Mouse (Mus musculus) CH12.LX (cell line): ENCODE data around the gene Ep400. TPM values are rescaled to one million over a fixed set of nuclear protein-coding genes. Genes with fewer than 3 reads are reported as not detected.

Experiments used
- DNase-seq: peaks from one replicate; pipeline ENCODE4 v3.0.0-alpha.2; 2013; ENCODE audit errors: extremely low read depth
- H3K27ac ChIP-seq: 2 replicates; pipeline ENCODE4 v1.5.1; 2012; ENCODE audit warnings: low read depth, mild to moderate bottlenecking, control low read depth, moderate library complexity; ENCODE audit not compliant: insufficient read depth
- H3K27me3 ChIP-seq: replicated peaks from 2 replicates; pipeline ENCODE3; 2012; ENCODE audit warnings: inconsistent platforms
- H3K36me3 ChIP-seq, 2 experiments: replicated peaks in 1 of 2; 2 replicates each; pipeline versions ENCODE3 to v1.6.1; 2012; ENCODE audit warnings: inconsistent platforms in 1 of 2, low read length in 1 of 2, mild to moderate bottlenecking in 1 of 2, mixed read lengths in 1 of 2, moderate library complexity in 1 of 2; ENCODE audit not compliant: control insufficient read depth in 1 of 2, insufficient read depth in 1 of 2
- H3K4me1 ChIP-seq, 2 experiments: 2 replicates each; pipeline ENCODE4 v1.6.1; 2012; ENCODE audit warnings: inconsistent platforms in 1 of 2, moderate library complexity in 1 of 2; ENCODE audit not compliant: insufficient read depth in 2 of 2, control insufficient read depth in 1 of 2
- H3K4me2 ChIP-seq: 2 replicates; pipeline ENCODE4 v1.6.1; 2012; ENCODE audit warnings: low read depth, mild to moderate bottlenecking, control low read depth; ENCODE audit not compliant: poor library complexity, insufficient read depth, severe bottlenecking
- H3K4me3 ChIP-seq, 3 experiments: fragments of 150-350 bp in 1 of 3; sonication (generic) in 1 of 3; replicated peaks in 1 of 3; 2 replicates each; pipeline versions ENCODE3 to v1.5.1; 2011 to 2012; ENCODE audit warnings: low read depth in 2 of 3, low read length in 2 of 3, mild to moderate bottlenecking in 2 of 3, moderate library complexity in 2 of 3, control low read depth in 1 of 3, improper control_type of control experiment in 1 of 3, inconsistent platforms in 1 of 3, mixed read lengths in 1 of 3; ENCODE audit not compliant: poor library complexity in 1 of 3
- H3K79me2 ChIP-seq: replicated peaks from 2 replicates; pipeline ENCODE4 v1.6.1; 2012; ENCODE audit warnings: mild to moderate bottlenecking, moderate library complexity; ENCODE audit not compliant: control insufficient read depth, poor library complexity, insufficient read depth, severe bottlenecking; ENCODE audit errors: extremely low read depth
- H3K9ac ChIP-seq: 2 replicates; pipeline ENCODE4 v1.6.1; 2012; ENCODE audit warnings: low read depth, mild to moderate bottlenecking, control low read depth, moderate library complexity; ENCODE audit not compliant: insufficient read depth
- H3K9me3 ChIP-seq: replicated peaks from 2 replicates; pipeline ENCODE3; 2012; ENCODE audit warnings: low read length, inconsistent platforms, mixed read lengths
- BHLHE40 ChIP-seq: IDR thresholded peaks from 2 replicates; pipeline ENCODE4 v1.6.1; 2011; ENCODE audit warnings: mild to moderate bottlenecking, low read depth, low read length, improper control_type of control experiment
- CHD1 ChIP-seq: IDR thresholded peaks from 2 replicates; pipeline ENCODE4 v1.6.1; 2012; ENCODE audit warnings: low read depth, low read length, improper control_type of control experiment, inconsistent platforms
- CHD2 ChIP-seq: IDR thresholded peaks from 2 replicates; pipeline ENCODE4 v1.6.1; 2011; ENCODE audit warnings: low read length, improper control_type of control experiment
- CTCF ChIP-seq, 2 experiments: IDR thresholded peaks in 1 of 2; conservative IDR thresholded peaks in 1 of 2; 2 replicates each; pipeline ENCODE4 v1.5.1; 2011 to 2012; ENCODE audit warnings: low read depth in 2 of 2, low read length in 2 of 2, improper control_type of control experiment in 1 of 2, inconsistent platforms in 1 of 2, mild to moderate bottlenecking in 1 of 2, moderate library complexity in 1 of 2
- E2F4 ChIP-seq: IDR thresholded peaks from 2 replicates; pipeline ENCODE4 v1.6.1; 2011; ENCODE audit warnings: low read depth, low read length, improper control_type of control experiment; ENCODE audit not compliant: insufficient replicate concordance
- EP300 ChIP-seq: IDR thresholded peaks from 2 replicates; pipeline ENCODE4 v1.6.1; 2011; ENCODE audit warnings: low read length, improper control_type of control experiment
- ETS1 ChIP-seq: conservative IDR thresholded peaks from 2 replicates; pipeline ENCODE4 v1.6.1; 2012; ENCODE audit warnings: low read depth, mild to moderate bottlenecking, inconsistent platforms, low read length, improper control_type of control experiment, moderate library complexity
- GABPA ChIP-seq: IDR thresholded peaks from 2 replicates; pipeline ENCODE4 v1.6.1; 2012; ENCODE audit warnings: low read depth, low read length, improper control_type of control experiment, inconsistent platforms; ENCODE audit not compliant: insufficient replicate concordance
- HCFC1 ChIP-seq: IDR thresholded peaks from 2 replicates; pipeline ENCODE4 v1.6.1; 2012; ENCODE audit warnings: low read depth, mild to moderate bottlenecking, inconsistent platforms, low read length, improper control_type of control experiment
- IRF4 ChIP-seq: IDR thresholded peaks from 2 replicates; pipeline ENCODE4 v1.6.1; 2014; ENCODE audit warnings: low read depth, mild to moderate bottlenecking, inconsistent platforms, low read length, improper control_type of control experiment
- JUN ChIP-seq: IDR thresholded peaks from 2 replicates; pipeline ENCODE4 v1.6.1; 2011; ENCODE audit warnings: low read depth, mild to moderate bottlenecking, low read length, improper control_type of control experiment, moderate library complexity; ENCODE audit not compliant: insufficient read depth
- KAT2A ChIP-seq: IDR thresholded peaks from 2 replicates; pipeline ENCODE4 v1.6.1; 2012; ENCODE audit warnings: low read length, improper control_type of control experiment, inconsistent platforms; ENCODE audit not compliant: insufficient replicate concordance
- MAFK ChIP-seq: IDR thresholded peaks from 2 replicates; pipeline ENCODE4 v1.6.1; 2011; ENCODE audit warnings: low read length, improper control_type of control experiment; ENCODE audit not compliant: insufficient replicate concordance
- MAX ChIP-seq: IDR thresholded peaks from 2 replicates; pipeline ENCODE4 v1.6.1; 2011; ENCODE audit warnings: low read length, improper control_type of control experiment
- MAZ ChIP-seq: IDR thresholded peaks from 2 replicates; pipeline ENCODE4 v1.6.1; 2012; ENCODE audit warnings: low read depth, mild to moderate bottlenecking, inconsistent platforms, low read length, improper control_type of control experiment, moderate library complexity
- MEF2A ChIP-seq: IDR thresholded peaks from 2 replicates; pipeline ENCODE4 v1.6.1; 2014; ENCODE audit warnings: low read depth, mild to moderate bottlenecking, inconsistent platforms, low read length, improper control_type of control experiment, borderline replicate concordance
- MXI1 ChIP-seq: IDR thresholded peaks from 2 replicates; pipeline ENCODE4 v1.6.1; 2011; ENCODE audit warnings: mild to moderate bottlenecking, low read depth, low read length, improper control_type of control experiment
- MYC ChIP-seq: IDR thresholded peaks from 2 replicates; pipeline ENCODE4 v1.6.1; 2011; ENCODE audit warnings: low read depth, mild to moderate bottlenecking, improper control_type of control experiment, low read length
- NELFE ChIP-seq: IDR thresholded peaks from 2 replicates; pipeline ENCODE4 v1.6.1; 2011; ENCODE audit warnings: low read depth, low read length, improper control_type of control experiment
- PAX5 ChIP-seq: IDR thresholded peaks from 2 replicates; pipeline ENCODE4 v1.6.1; 2012; ENCODE audit warnings: low read length, inconsistent platforms, mixed read lengths
- POLR2A ChIP-seq: IDR thresholded peaks from 2 replicates; pipeline ENCODE4 v1.6.1; 2011; ENCODE audit warnings: low read depth, mild to moderate bottlenecking, improper control_type of control experiment, low read length
- RAD21 ChIP-seq: IDR thresholded peaks from 2 replicates; pipeline ENCODE4 v1.6.1; 2011; ENCODE audit warnings: low read depth, mild to moderate bottlenecking, low read length, improper control_type of control experiment, moderate library complexity
- SIN3A ChIP-seq: IDR thresholded peaks from 2 replicates; pipeline ENCODE4 v1.6.1; 2012; ENCODE audit warnings: low read length, improper control_type of control experiment, inconsistent platforms
- SMC3 ChIP-seq: IDR thresholded peaks from 2 replicates; pipeline ENCODE4 v1.6.1; 2011; ENCODE audit warnings: low read depth, low read length, improper control_type of control experiment
- TBP ChIP-seq: conservative IDR thresholded peaks from 2 replicates; pipeline ENCODE4 v1.6.1; 2011; ENCODE audit warnings: low read depth, low read length, improper control_type of control experiment
- TCF12 ChIP-seq: IDR thresholded peaks from 2 replicates; pipeline ENCODE4 v1.6.1; 2014; ENCODE audit warnings: low read depth, mild to moderate bottlenecking, inconsistent platforms, low read length, improper control_type of control experiment
- UBTF ChIP-seq: IDR thresholded peaks from 2 replicates; pipeline ENCODE4 v1.6.1; 2012; ENCODE audit warnings: low read depth, mild to moderate bottlenecking, inconsistent platforms, low read length, improper control_type of control experiment, moderate library complexity
- USF1 ChIP-seq: IDR thresholded peaks from 2 replicates; pipeline ENCODE4 v1.6.1; 2014; ENCODE audit warnings: low read depth, mild to moderate bottlenecking, inconsistent platforms, low read length, improper control_type of control experiment
- USF2 ChIP-seq: conservative IDR thresholded peaks from 2 replicates; pipeline ENCODE4 v1.6.1; 2011; ENCODE audit warnings: low read depth, low read length, improper control_type of control experiment
- ZC3H11A ChIP-seq: IDR thresholded peaks from 2 replicates; pipeline ENCODE4 v1.6.1; 2012; ENCODE audit warnings: low read depth, mild to moderate bottlenecking, inconsistent platforms, low read length, improper control_type of control experiment
- ZKSCAN1 ChIP-seq: IDR thresholded peaks from 2 replicates; pipeline ENCODE4 v1.6.1; 2012; ENCODE audit warnings: low read depth, inconsistent platforms, low read length, improper control_type of control experiment, borderline replicate concordance
- ZMIZ1 ChIP-seq: IDR thresholded peaks from 2 replicates; pipeline ENCODE4 v1.6.1; 2012; ENCODE audit warnings: low read depth, mild to moderate bottlenecking, inconsistent platforms, low read length, improper control_type of control experiment
- ZNF384 ChIP-seq: IDR thresholded peaks from 2 replicates; pipeline ENCODE4 v1.6.1; 2012; ENCODE audit warnings: low read depth, low read length, improper control_type of control experiment, inconsistent platforms
- dilution Hi-C: fragments of 300-500 bp; cut with MboI; formaldehyde crosslinking; loops from 2 replicates; pipeline ENCODE4 v1.14.3; 2020; ENCODE audit warnings: low sequenced_read_pairs; ENCODE audit not compliant: extremely low pct_unique_long_range_greater_than_20kb, extremely low pct_ligation_motif_present
- in situ Hi-C: fragments of 300-500 bp; cut with MboI; formaldehyde crosslinking; loops from 3 replicates; pipeline ENCODE4 v1.14.3; 2019; ENCODE audit warnings: low sequenced_read_pairs, low pct_ligation_motif_present, low pct_unique_long_range_greater_than_20kb, mixed read lengths
- polyA plus RNA-seq: library from polyadenylated mRNA; unstranded; fragments of >175 nt; gene quantifications from 2 replicates; pipeline ENCODE4 v1.2.1, GENCODE M21; 2012; ENCODE audit warnings: low read depth; ENCODE audit not compliant: insufficient read length
- total RNA-seq, 2 experiments: library from RNA; depleted of rRNA; stranded (reverse); fragments of 300-350 nt in 1 of 2; fragments of >200 nt in 1 of 2; gene quantifications; 2 replicates each; pipeline ENCODE4 v1.2.3; 2012 to 2014

Ep400 gene
- total and polyA plus RNA-seq, 3 experiments, result 12.1 to 55.8 (median 28.6) TPM

GRCm38 (mm10) chr5:110698617-110699016 is 71.9 kb downstream of the Ep400 start:
- Histone ChIP-seq H3K4me1 (peaks cover 3 to 12% of the 10 kb centered on the region in 2 experiments; a peak in 2 of 4 replicates), H3K9ac (no peak overlapping the region), H3K4me3 (no peak overlapping the region), H3K9me3 (no peaks in the 10 kb centered on the region), H3K36me3 (peaks cover 73 to 94% of the 10 kb centered on the region in 2 experiments), H3K79me2 (no peaks in the 10 kb centered on the region), H3K4me2 (no peak overlapping the region), H3K27ac (no peak overlapping the region), H3K27me3 (no peaks in the 10 kb centered on the region)
- dilution Hi-C loops (no loop called here), in situ Hi-C loops (no loop called here)
- no peak for DNase-seq
- no peak for TF ChIP-seq RAD21
- no peak for TF ChIP-seq CHD1
- TF ChIP-seq TCF12, result peak; percentile 43; the same call in 1 of the 2 replicates

- peaks cover 9 to 25% of the 10 kb centered on the region in 2 experiments for H3K4me1 ChIP-seq
- no peaks in the 10 kb centered on the region for H3K9me3 ChIP-seq
- peak overlapping the region; percentile 58 for H3K4me2 ChIP-seq
- H3K9ac ChIP-seq, result no peak overlapping the region
- peak; percentile 75 for DNase-seq
- H3K27ac ChIP-seq, result peak overlapping the region; percentile 85
- H3K27me3 ChIP-seq, result no peaks in the 10 kb centered on the region
- H3K79me2 ChIP-seq, result no peaks in the 10 kb centered on the region
- in situ Hi-C loops, result no loop called here
- H3K4me3 ChIP-seq, result no peak overlapping the region
- dilution Hi-C loops, result no loop called here
- peaks cover 75 to 92% of the 10 kb centered on the region in 2 experiments for H3K36me3 ChIP-seq
- TF ChIP-seq MEF2A, result peak; percentile 72; the same call in 1 of the 2 replicates
- no peak for TF ChIP-seq JUN
- peak; percentile 75 for TF ChIP-seq ETS1
- peak; percentile 64 for TF ChIP-seq MAX
- TF ChIP-seq BHLHE40, result peak; percentile 77
- TF ChIP-seq MXI1, result peak; percentile 79
- TF ChIP-seq SIN3A, result peak; percentile 82
- no peak for TF ChIP-seq USF2
- no peak for TF ChIP-seq CHD1
- TF ChIP-seq POLR2A, result no peak
- no peak for TF ChIP-seq KAT2A
- no peak for TF ChIP-seq SMC3
- TF ChIP-seq MAFK, result peak; percentile 37; the same call in 1 of the 2 replicates
- TF ChIP-seq PAX5, result no peak
- no peak for TF ChIP-seq CTCF (conservative IDR thresholded peaks at IDR 0.05 in 1 of 2, IDR thresholded peaks at IDR 0.05 in 1 of 2; ENCODE audit: low read depth in 2 of 2, low read length in 2 of 2)
- no peak for TF ChIP-seq ZMIZ1
- TF ChIP-seq NELFE, result no peak
- peak; percentile 90 for TF ChIP-seq IRF4
- TF ChIP-seq ZKSCAN1, result no peak; the same call in 1 of the 2 replicates
- TF ChIP-seq UBTF, result 0 out of 2 replicates have a peak, but pooled peaks have one; percentile 35
- TF ChIP-seq CHD2, result no peak
- TF ChIP-seq E2F4, result peak; percentile 81; the same call in 1 of the 2 replicates
- peak; percentile 56 for TF ChIP-seq TCF12
- peak; percentile 67; the same call in 1 of the 2 replicates for TF ChIP-seq MYC
- no peak for TF ChIP-seq MAZ
- no peak for TF ChIP-seq RAD21
- no peak for TF ChIP-seq HCFC1
- peak; percentile 99 for TF ChIP-seq ZNF384
- TF ChIP-seq USF1, result no peak
- TF ChIP-seq ZC3H11A, result no peak
- peak; percentile 86 for TF ChIP-seq EP300
- no peak for TF ChIP-seq TBP
- TF ChIP-seq GABPA, result no peak
Observed at GRCm38 (mm10) chr5:110682041-110682440, 88.5 kb downstream of the Ep400 start.
